ENCODE assay signal across 10 mouse cellular contexts in genomic region chr11:94429011-94429651, GRCm38 (mm10). TPM values are rescaled to one million over a fixed set of nuclear protein-coding genes. Genes with fewer than 3 reads are reported as not detected.
DNase-seq lines count a peak whose midpoint lies in the region; ATAC-seq and TF ChIP-seq lines count a peak whose summit lies in the region.
"Had no signal": no experiment of that assay in that cellular context is flagged by ENCODE, and none has a peak within 500 bp of the region (broad histone marks: within the 10 kb centered on the region; RNA-seq: fewer than 3 reads in every experiment).

No protein-coding gene starts in this region.

- POLR2A ChIA-PET in Patski (lab: Charles Lee), result interaction anchor here (1.3 kb wide), 1 partner anchor 45 kb away, joined by 4 read pairs; the partner anchor contains the start of gene Cacna1g

- H3K4me1 ChIP-seq in heart, embryonic 12.5 days (replicated peaks), result peaks cover 55% of the 10 kb centered on the region
- peaks cover 6% of the 10 kb centered on the region; the same call in 1 of the 2 replicates for H3K4me1 ChIP-seq in heart, adult 2 months (ENCODE audit: control insufficient read depth, insufficient read depth, low read length)
- H3K4me1 ChIP-seq in hindbrain, embryonic 13.5 days (replicated peaks), result peaks cover 68% of the 10 kb centered on the region
- H3K4me1 ChIP-seq in midbrain, embryonic 11.5 days (ENCODE audit: control insufficient read depth, insufficient read depth, low read length), result peaks cover 25% of the 10 kb centered on the region

- H3K9me3 ChIP-seq in heart, embryonic 12.5 days (replicated peaks), result no peaks in the 10 kb centered on the region
- no peaks in the 10 kb centered on the region for H3K9me3 ChIP-seq in hindbrain, embryonic 13.5 days
- no peaks in the 10 kb centered on the region for H3K9me3 ChIP-seq in midbrain, embryonic 11.5 days (ENCODE audit: control insufficient read depth, low read length)

- no peak for DNase-seq in heart, adult 2 months
- DNase-seq in Patski (ENCODE audit: low read depth, low spot score), result no peak
- no peak for DNase-seq in midbrain, embryonic 11.5 days (ENCODE audit: low spot score, missing footprints)
- no peak for DNase-seq in urinary bladder, adult 2 months (ENCODE audit: low spot score)
- no peak for DNase-seq in left cerebral cortex, adult 18-20 months (ENCODE audit: low spot score in 2 of 2)

- H3K4me3 ChIP-seq in heart, embryonic 12.5 days, result no peak overlapping the region
- H3K4me3 ChIP-seq in heart, adult 2 months, result no peak overlapping the region
- no peak overlapping the region for H3K4me3 ChIP-seq in hindbrain, embryonic 13.5 days
- no peak overlapping the region for H3K4me3 ChIP-seq in midbrain, embryonic 11.5 days (ENCODE audit: low read depth, low read length)

- no peak for ATAC-seq in heart, embryonic 12.5 days (ENCODE audit: insufficient number of reproducible peaks, low FRiP score)
- peak; percentile 1 for ATAC-seq in Patski
- 0 out of 2 replicates have a peak, but pooled peaks have one; percentile 14 for ATAC-seq in hindbrain, embryonic 13.5 days (ENCODE audit: low FRiP score)
- peak; percentile 67 for ATAC-seq in midbrain, embryonic 11.5 days (ENCODE audit: low FRiP score)
- no peak for ATAC-seq in granulocyte monocyte progenitor cell, adult 5-6 weeks (replicated peaks; ENCODE audit: poor library complexity, severe bottlenecking)

- WGBS in heart, embryonic 12.5 days, result 14% methylated on average over 9 of the region's 9 CpGs
- 27% methylated on average over 9 of the region's 9 CpGs for whole genome bisulfite sequencing in heart, adult 2 months
- 15% methylated on average over 9 of the region's 9 CpGs for WGBS in hindbrain, embryonic 13.5 days
- 32% methylated on average over 9 of the region's 9 CpGs for WGBS in midbrain, embryonic 11.5 days

- no peak overlapping the region for H3K9ac ChIP-seq in heart, embryonic 12.5 days
- H3K9ac ChIP-seq in heart, adult 2 months (ENCODE audit: low read depth, low read length), result no peak overlapping the region
- H3K9ac ChIP-seq in hindbrain, embryonic 13.5 days, result peak overlapping the region; percentile 35; the same call in 1 of the 2 replicates
- no peak overlapping the region for H3K9ac ChIP-seq in midbrain, embryonic 11.5 days (ENCODE audit: low read length)

- no peaks in the 10 kb centered on the region for H3K36me3 ChIP-seq in heart, embryonic 12.5 days
- no peaks in the 10 kb centered on the region for H3K36me3 ChIP-seq in heart, adult 2 months (ENCODE audit: control insufficient read depth, insufficient read depth, low read length)
- H3K36me3 ChIP-seq in hindbrain, embryonic 13.5 days, result peaks cover 68% of the 10 kb centered on the region
- peaks cover 3% of the 10 kb centered on the region for H3K36me3 ChIP-seq in midbrain, embryonic 11.5 days (ENCODE audit: control insufficient read depth, insufficient read depth, low read length)

- TF ChIP-seq POLR2A in heart, adult 2 months (IDR thresholded peaks at IDR 0.05; ENCODE audit: insufficient read depth, low read depth, low read length), result no peak

- peaks cover 55% of the 10 kb centered on the region for H3K27me3 ChIP-seq in heart, embryonic 12.5 days (replicated peaks)
- no peaks in the 10 kb centered on the region for H3K27me3 ChIP-seq in heart, adult 2 months (ENCODE audit: control insufficient read depth, insufficient read depth, low read length)
- no peaks in the 10 kb centered on the region for H3K27me3 ChIP-seq in Patski
- no peaks in the 10 kb centered on the region for H3K27me3 ChIP-seq in hindbrain, embryonic 13.5 days
- H3K27me3 ChIP-seq in midbrain, embryonic 11.5 days (ENCODE audit: control insufficient read depth, insufficient read depth, low read length), result no peaks in the 10 kb centered on the region; the same call in 1 of the 2 replicates

- H3K79me2 ChIP-seq in heart, adult 2 months (replicated peaks; ENCODE audit: control insufficient read depth, insufficient read depth, low read length), result no peaks in the 10 kb centered on the region

- peak overlapping the region; percentile 67 for H3K27ac ChIP-seq in heart, embryonic 12.5 days (ENCODE audit: poor library complexity, severe bottlenecking)
- no peak overlapping the region for H3K27ac ChIP-seq in heart, adult 2 months
- peak overlapping the region; percentile 79 for H3K27ac ChIP-seq in hindbrain, embryonic 13.5 days
- peak overlapping the region; percentile 61; the same call in 1 of the 2 replicates for H3K27ac ChIP-seq in midbrain, embryonic 11.5 days (ENCODE audit: low read depth, low read length)

- intact Hi-C loops in heart, adult 2 months (cut with DNase I), result no loop called here

- TF ChIP-seq EP300 in heart, adult 2 months (IDR thresholded peaks at IDR 0.05; ENCODE audit: insufficient read depth, low read depth, low read length), result no peak

- peak overlapping the region; percentile 44 for H3K4me2 ChIP-seq in heart, embryonic 12.5 days
- no peak overlapping the region for H3K4me2 ChIP-seq in hindbrain, embryonic 13.5 days
- no peak overlapping the region for H3K4me2 ChIP-seq in midbrain, embryonic 11.5 days

- in situ Hi-C loops in Patski (cut with MboI; ENCODE audit: low pct_unique_long_range_greater_than_20kb), result loop anchor here (5.0 kb wide), 1 partner anchor 53 kb away; no protein-coding TSS in a partner anchor

- CTCF ChIA-PET in Patski (lab: Charles Lee), result interaction anchor here (0.9 to 1.8 kb wide), 3 partner anchors 23 to 89 kb away, joined by 3 to 7 read pairs (median 3); no protein-coding TSS in a partner anchor

- TF ChIP-seq CTCF in heart, adult 2 months (IDR thresholded peaks at IDR 0.05), result no peak
- no peak for TF ChIP-seq CTCF in Patski (IDR thresholded peaks at IDR 0.05)

RNA-seq across cellular contexts. Expression of gene Abcc3, which starts 36.3 kb away (rescaled TPM):
- 0.44 and 0.59 TPM in 2 replicates for polyA plus RNA-seq in heart, embryonic 12.5 days (2016; fragmentation: Nextera tagmentation; extraction: Ambion mirVana)
- total RNA-seq in heart, adult 2 months (2021), result 1 to 10 TPM; 1.6 to 2.3 TPM
- polyA plus RNA-seq in heart, adult 2 months (2012; rRNA removed), result 1.8 and 2.0 TPM in 2 replicates
- polyA plus RNA-seq in Patski (2021), result 0.64 TPM
- 0.50 and 0.77 TPM in 2 replicates for polyA plus RNA-seq in hindbrain, embryonic 13.5 days (2015; fragmentation: Nextera tagmentation; extraction: Ambion mirVana)
- 0.47 and 0.49 TPM in 2 replicates for polyA plus RNA-seq in midbrain, embryonic 11.5 days (2014; fragmentation: Nextera tagmentation; extraction: Ambion mirVana)
- 84.7 and 95.3 TPM in 2 replicates for polyA plus RNA-seq in urinary bladder, adult 2 months (2012; rRNA removed)
- 1 to 10 TPM; 2.5 to 3.7 TPM for total RNA-seq in left cerebral cortex, adult 18-20 months (2021)
- 0.34 and 2.0 TPM in 2 replicates for total RNA-seq in granulocyte monocyte progenitor cell, adult 5-6 weeks (2014; fragmentation: Nextera tagmentation)
- 0.05 and 0.30 TPM in 2 replicates for total RNA-seq in granulocyte monocyte progenitor cell, adult 5-6 weeks (2017)

RNA-seq across cellular contexts. Expression of gene Cacna1g, which starts 44.9 kb away (rescaled TPM):
- 1.9 and 2.7 TPM in 2 replicates for polyA plus RNA-seq in heart, embryonic 12.5 days (2016; fragmentation: Nextera tagmentation; extraction: Ambion mirVana)
- 10 to 100 TPM; 12.2 to 12.9 TPM for total RNA-seq in heart, adult 2 months (2021)
- 63.3 and 64.4 TPM in 2 replicates for polyA plus RNA-seq in heart, adult 2 months (2012; rRNA removed)
- polyA plus RNA-seq in Patski (2021), result 79.1 TPM
- polyA plus RNA-seq in hindbrain, embryonic 13.5 days (2015; fragmentation: Nextera tagmentation; extraction: Ambion mirVana), result 13.6 and 14.2 TPM in 2 replicates
- 7.6 and 9.3 TPM in 2 replicates for polyA plus RNA-seq in midbrain, embryonic 11.5 days (2014; fragmentation: Nextera tagmentation; extraction: Ambion mirVana)
- polyA plus RNA-seq in urinary bladder, adult 2 months (2012; rRNA removed), result 2.6 and 2.9 TPM in 2 replicates
- total RNA-seq in left cerebral cortex, adult 18-20 months (2021), result 10 to 100 TPM; 72.0 to 86.1 TPM
- not detected in 2 replicates for total RNA-seq in granulocyte monocyte progenitor cell, adult 5-6 weeks (2014; fragmentation: Nextera tagmentation)
- not detected in 2 replicates for total RNA-seq in granulocyte monocyte progenitor cell, adult 5-6 weeks (2017)
- total RNA-seq: monocyte, adult 5-6 weeks had no signal

RNA-seq across cellular contexts. Expression of gene Spata20, which starts 56.8 kb away (rescaled TPM):
- polyA plus RNA-seq in heart, embryonic 12.5 days (2016; fragmentation: Nextera tagmentation; extraction: Ambion mirVana), result not detected in 2 replicates
- under 1 TPM; 0.23 to 0.52 TPM for total RNA-seq in heart, adult 2 months (2021)
- polyA plus RNA-seq in heart, adult 2 months (2012; rRNA removed), result 1.3 and 1.5 TPM in 2 replicates
- 0.27 TPM for polyA plus RNA-seq in Patski (2021)
- 0.17 and 0.56 TPM in 2 replicates for polyA plus RNA-seq in hindbrain, embryonic 13.5 days (2015; fragmentation: Nextera tagmentation; extraction: Ambion mirVana)
- polyA plus RNA-seq in midbrain, embryonic 11.5 days (2014; fragmentation: Nextera tagmentation; extraction: Ambion mirVana), result not detected in 2 replicates
- polyA plus RNA-seq in urinary bladder, adult 2 months (2012; rRNA removed), result 0.06 TPM in 1 of 2 replicates, not detected in the other
- total RNA-seq in left cerebral cortex, adult 18-20 months (2021), result not detected
- total RNA-seq in granulocyte monocyte progenitor cell, adult 5-6 weeks (2014; fragmentation: Nextera tagmentation), result not detected in 2 replicates
- total RNA-seq in granulocyte monocyte progenitor cell, adult 5-6 weeks (2017), result not detected in 2 replicates
- polyA plus RNA-seq: C2C12 had no signal

Comparison
In these comparisons a context has a peak if more than half of its experiments do, and no peak if none do; other contexts are left out.
1. ATAC-seq: peak in Patski (single experiment), hindbrain, embryonic 13.5 days (single experiment) and midbrain, embryonic 11.5 days (single experiment); none in heart, embryonic 12.5 days (single experiment) and granulocyte monocyte progenitor cell, adult 5-6 weeks (single experiment).
2. RNA of gene Abcc3, which starts 36.3 kb away (polyA plus RNA-seq): 84.7 to 95.3 TPM in urinary bladder, adult 2 months; 1.8 to 2.0 TPM in heart, adult 2 months, 0.50 to 0.77 TPM in hindbrain, embryonic 13.5 days, 0.64 TPM in Patski (single experiment), 0.44 to 0.59 TPM in heart, embryonic 12.5 days and 0.47 to 0.49 TPM in midbrain, embryonic 11.5 days; every median in the first group is over 10 times any median in the second.